8 mouse cellular contexts compared by ENCODE assay signal in the genomic region with DNA sequence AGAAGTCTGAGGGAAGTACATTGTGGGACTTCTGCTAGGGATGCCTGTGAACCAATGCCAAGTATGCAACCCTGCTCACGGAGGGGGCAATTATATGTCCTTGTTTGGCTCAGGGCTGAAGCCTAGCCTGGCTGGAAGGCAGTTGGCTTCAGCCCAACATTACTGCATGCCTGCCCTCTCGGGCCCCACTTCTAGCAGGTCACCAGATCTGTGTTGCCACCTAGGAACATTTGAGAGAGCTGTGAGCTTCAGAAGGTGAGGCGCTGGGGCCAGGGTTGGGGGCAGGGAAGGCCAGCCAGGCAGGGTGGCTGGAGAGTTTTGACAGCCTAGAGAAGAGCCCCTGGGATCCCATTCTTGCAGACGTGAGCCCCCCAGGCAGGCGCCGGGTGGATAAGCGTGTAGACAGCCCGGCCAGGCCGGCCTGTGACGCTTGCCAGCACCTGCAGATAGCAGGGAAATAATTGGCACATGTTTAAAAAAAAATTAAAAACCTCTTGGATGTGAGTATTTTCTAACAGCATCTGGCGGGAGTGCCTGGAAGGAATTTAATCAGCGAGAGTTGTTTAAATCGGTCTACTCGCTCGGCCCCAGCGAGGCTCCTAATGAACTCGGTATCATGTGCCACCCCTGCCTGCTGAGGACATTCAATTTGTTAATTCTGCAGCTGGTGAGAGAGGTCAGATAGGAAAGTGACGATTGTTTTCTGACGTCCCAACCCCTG.
A peak's percentile ranks its signal among the peaks of the same experiment; 100 is the strongest.
DNase-seq lines count a peak whose midpoint lies in the region; ATAC-seq and TF ChIP-seq lines count a peak whose summit lies in the region.

No protein-coding gene starts in this region.

- WGBS in embryonic facial prominence, embryonic 11.5 days = 4% methylated on average over 19 of the region's 19 CpGs
- WGBS in heart, postnatal 0 days = 5% methylated on average over 19 of the region's 19 CpGs
- 6% methylated on average over 19 of the region's 19 CpGs for WGBS in midbrain, embryonic 12.5 days

- no peak overlapping the region for H3K27ac ChIP-seq in embryonic facial prominence, embryonic 11.5 days (replicated peaks; ENCODE audit: low read depth, low read length)
- peak overlapping the region; percentile 93 for H3K27ac ChIP-seq in heart, postnatal 0 days (ENCODE audit: low read depth)
- no peak overlapping the region for H3K27ac ChIP-seq in midbrain, embryonic 12.5 days (replicated peaks)

- ATAC-seq in embryonic facial prominence, embryonic 11.5 days (replicated peaks; ENCODE audit: insufficient number of reproducible peaks, low FRiP score, low TSS enrichment, low read depth) = peak; percentile 87
- peak; percentile 93 for ATAC-seq in heart, postnatal 0 days (ENCODE audit: insufficient read depth, low read depth)
- peak; percentile 70 for ATAC-seq in midbrain, embryonic 12.5 days (ENCODE audit: low FRiP score, low read depth)

- no peaks in the 10 kb centered on the region for H3K9me3 ChIP-seq in embryonic facial prominence, embryonic 11.5 days (replicated peaks; ENCODE audit: control insufficient read depth, low read length)
- no peaks in the 10 kb centered on the region for H3K9me3 ChIP-seq in heart, postnatal 0 days (replicated peaks; ENCODE audit: control insufficient read depth, low read length)
- H3K9me3 ChIP-seq in midbrain, embryonic 12.5 days = no peaks in the 10 kb centered on the region

- peak overlapping the region; percentile 28; the same call in 1 of the 2 replicates for H3K4me2 ChIP-seq in embryonic facial prominence, embryonic 11.5 days (ENCODE audit: low read depth, low read length)
- peak overlapping the region; percentile 7 for H3K4me2 ChIP-seq in heart, postnatal 0 days (ENCODE audit: low read depth, low read length)
- peak overlapping the region; percentile 46 for H3K4me2 ChIP-seq in midbrain, embryonic 12.5 days (replicated peaks)

- no peaks in the 10 kb centered on the region for H3K36me3 ChIP-seq in embryonic facial prominence, embryonic 11.5 days (replicated peaks; ENCODE audit: control insufficient read depth, insufficient read depth, low read depth, low read length)
- no peaks in the 10 kb centered on the region for H3K36me3 ChIP-seq in heart, postnatal 0 days (replicated peaks; ENCODE audit: control insufficient read depth, insufficient read depth, low read length)
- no peaks in the 10 kb centered on the region for H3K36me3 ChIP-seq in midbrain, embryonic 12.5 days

- H3K27me3 ChIP-seq in embryonic facial prominence, embryonic 11.5 days (ENCODE audit: control insufficient read depth, insufficient read depth, low read length) = no peaks in the 10 kb centered on the region
- H3K27me3 ChIP-seq in heart, postnatal 0 days (ENCODE audit: control insufficient read depth, insufficient read depth, low read length) = no peaks in the 10 kb centered on the region
- H3K27me3 ChIP-seq in midbrain, embryonic 12.5 days = no peaks in the 10 kb centered on the region

- peak; percentile 11; the same call in 1 of the 2 replicates for TF ChIP-seq CTCF in heart, postnatal 0 days (IDR thresholded peaks at IDR 0.05; ENCODE audit: low read depth)

- H3K9ac ChIP-seq in embryonic facial prominence, embryonic 11.5 days (replicated peaks; ENCODE audit: low read length) = no peak overlapping the region
- H3K9ac ChIP-seq in heart, postnatal 0 days (replicated peaks; ENCODE audit: low read depth, low read length) = no peak overlapping the region
- 0 out of 2 replicates have a peak overlapping the region, but pooled peaks have one; percentile 0 for H3K9ac ChIP-seq in midbrain, embryonic 12.5 days (replicated peaks)

- intact Hi-C loops in left cerebral cortex, postnatal 14 days (cut with DNase I) = no loop called here

- TF ChIP-seq EP300 in heart, postnatal 0 days (IDR thresholded peaks at IDR 0.05; ENCODE audit: low read depth) = peak; percentile 99

- DNase-seq in adrenal gland, adult 2 months = peak; percentile 41
- DNase-seq in embryonic facial prominence, embryonic 11.5 days (ENCODE audit: low spot score) = peak; percentile 55
- peak; percentile 97 for DNase-seq in heart, postnatal 0 days (ENCODE audit: low spot score)
- peak; percentile 40 for DNase-seq in kidney, postnatal 14 days
- DNase-seq in left cerebral cortex, postnatal 14 days (ENCODE audit: low spot score in 2 of 2) = no peak
- no peak for DNase-seq in cerebellum, postnatal 4 days (ENCODE audit: low spot score in 2 of 2)
- DNase-seq in B cell, adult 2 months = no peak

- no peaks in the 10 kb centered on the region; the same call in 1 of the 2 replicates for H3K4me1 ChIP-seq in embryonic facial prominence, embryonic 11.5 days (ENCODE audit: control insufficient read depth, insufficient read depth, low read length)
- H3K4me1 ChIP-seq in heart, postnatal 0 days (ENCODE audit: control insufficient read depth, insufficient read depth) = peaks cover 44% of the 10 kb centered on the region
- peaks cover 14% of the 10 kb centered on the region for H3K4me1 ChIP-seq in midbrain, embryonic 12.5 days

- no peak overlapping the region for H3K4me3 ChIP-seq in embryonic facial prominence, embryonic 11.5 days (ENCODE audit: low read depth, low read length)
- no peak overlapping the region for H3K4me3 ChIP-seq in heart, postnatal 0 days (ENCODE audit: low read depth, low read length)
- peak overlapping the region; percentile 18; the same call in 1 of the 2 replicates for H3K4me3 ChIP-seq in midbrain, embryonic 12.5 days

Comparison
In these comparisons a context has a peak if more than half of its experiments do, and no peak if none do; other contexts are left out.
1. DNase-seq: peak in adrenal gland, adult 2 months (single experiment), embryonic facial prominence, embryonic 11.5 days (single experiment), heart, postnatal 0 days (single experiment) and kidney, postnatal 14 days (single experiment); none in left cerebral cortex, postnatal 14 days (0 of 2), cerebellum, postnatal 4 days (0 of 2) and B cell, adult 2 months (0 of 2).
2. Peak in every context shown above with its lines, with median percentiles within 50 percentile points of each other: ATAC-seq and H3K4me2 ChIP-seq.